Mouse (Mus musculus) c-Kit-negative CD71-positive TER-119-positive erythroid progenitor cells, embryonic 14.5 days (primary cell): ENCODE results near the gene Slc28a2.
"Not testable (repeated sequence)": the region's sequence is repeated elsewhere in the genome, so short reads cannot be mapped to it uniquely, and the experiment has no call there.

ENCODE experiments used
- DNase-seq: peaks from one replicate; pipeline ENCODE4 v3.0.0-alpha.2; 2013; ENCODE audit warnings: low read depth, low spot score

Gene Slc28a2

GRCm38 (mm10) chr2:122426200-122426599 is at the start of gene Slc28a2:
Gene Slc28a2 (plus strand): TSS chr2:122426477.
- DNase-seq: not testable (repeated sequence)

GRCm38 (mm10) chr2:122377215-122377674 is 49.0 kb upstream of the Slc28a2 start:
- DNase-seq: peak; percentile 94

DNA sequence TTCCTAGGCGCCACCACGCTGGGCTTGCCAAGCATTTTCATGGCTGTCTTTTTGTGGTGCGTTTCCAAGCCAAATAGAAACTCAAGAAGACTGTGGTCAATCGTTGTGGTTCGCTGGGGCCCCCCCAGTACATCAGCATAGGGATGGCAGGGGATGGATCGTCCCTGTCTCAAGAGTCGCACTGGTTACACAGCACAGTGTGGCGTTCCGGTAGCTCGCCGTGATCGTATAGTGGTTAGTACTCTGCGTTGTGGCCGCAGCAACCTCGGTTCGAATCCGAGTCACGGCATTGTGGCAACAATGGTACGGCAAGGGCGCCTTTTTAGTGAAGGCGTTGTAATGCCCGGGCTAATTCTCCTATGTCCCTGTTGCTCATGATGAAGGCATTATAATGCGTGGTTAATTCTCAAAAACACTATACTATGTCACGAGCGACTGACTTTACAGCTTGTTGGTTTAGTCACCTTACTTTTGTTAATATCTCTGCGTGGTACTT is 48.5 kb upstream of the Slc28a2 start:
- DNase-seq: peak; percentile 68

DNA sequence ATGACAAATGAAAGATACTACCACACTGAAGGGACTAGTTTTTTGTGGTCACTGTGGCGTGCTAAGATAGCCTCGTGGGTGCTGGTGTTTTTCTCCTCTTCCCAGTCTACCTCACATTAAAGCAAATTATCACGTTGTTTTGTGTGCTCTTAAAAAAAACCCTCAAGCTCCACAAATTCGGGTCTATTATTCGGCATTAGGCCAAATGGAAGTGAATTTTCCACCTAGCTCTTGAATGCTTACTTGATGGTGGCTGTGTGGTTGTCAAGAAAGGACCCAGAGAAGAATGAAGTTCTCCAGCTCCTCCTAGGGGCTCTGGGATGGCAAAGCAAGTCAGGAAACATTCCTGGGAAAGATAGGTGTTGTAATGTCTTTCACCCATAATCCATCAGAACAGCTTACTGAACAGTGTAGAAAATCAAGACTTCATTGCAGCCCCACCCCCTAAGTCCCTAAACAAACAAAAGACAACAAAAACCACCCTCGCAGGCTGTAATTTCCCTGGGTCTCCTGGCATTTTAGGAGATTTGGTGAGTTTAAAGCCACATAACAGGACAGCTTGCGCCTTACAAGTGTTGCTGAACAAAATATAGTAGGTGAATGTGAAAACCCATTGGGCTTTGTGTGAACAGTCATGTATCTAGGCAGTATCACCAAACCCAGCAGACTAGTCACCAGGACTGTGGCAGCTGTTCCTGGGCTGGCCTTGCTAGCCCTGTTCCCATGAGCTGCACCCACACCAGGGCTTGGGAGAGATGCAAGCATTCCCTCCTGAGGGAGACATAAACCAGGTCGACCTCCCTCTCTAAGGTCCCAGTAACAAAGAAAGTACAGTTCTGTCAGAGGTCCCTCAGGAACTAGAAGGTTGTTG is 47.6 kb upstream of the Slc28a2 start:
- no peak for DNase-seq

- no peak for DNase-seq
These were observed 47.0 kb upstream of the Slc28a2 start for GRCm38 (mm10) chr2:122379292-122379650.

DNA sequence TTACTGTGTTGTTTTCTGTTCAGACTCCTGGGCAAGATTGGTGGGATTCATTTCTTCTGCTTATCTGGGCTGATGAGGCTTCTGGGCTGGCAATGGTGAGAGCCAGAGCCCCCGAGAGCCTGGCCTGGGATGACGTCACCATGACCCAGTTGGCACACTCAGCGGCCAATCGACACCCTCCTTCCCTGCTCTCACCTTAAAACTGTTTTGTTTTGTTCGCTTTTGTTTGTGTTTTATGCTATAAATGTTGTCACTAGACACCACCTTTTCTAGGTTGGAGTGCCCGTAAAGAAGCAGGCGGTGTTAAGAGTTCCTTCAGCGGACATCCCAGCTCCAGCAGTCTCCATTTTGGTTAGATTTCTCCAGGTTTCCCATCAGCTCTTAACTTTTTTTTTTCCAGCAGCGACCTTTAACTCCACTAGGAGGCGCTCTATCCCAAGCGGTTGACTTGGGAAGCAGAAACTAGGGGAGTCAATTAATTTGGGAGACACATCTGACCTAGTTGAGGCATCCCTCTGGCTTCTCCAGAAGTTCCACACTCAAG is 45.4 kb upstream of the Slc28a2 start:
- DNase-seq: no peak

DNA sequence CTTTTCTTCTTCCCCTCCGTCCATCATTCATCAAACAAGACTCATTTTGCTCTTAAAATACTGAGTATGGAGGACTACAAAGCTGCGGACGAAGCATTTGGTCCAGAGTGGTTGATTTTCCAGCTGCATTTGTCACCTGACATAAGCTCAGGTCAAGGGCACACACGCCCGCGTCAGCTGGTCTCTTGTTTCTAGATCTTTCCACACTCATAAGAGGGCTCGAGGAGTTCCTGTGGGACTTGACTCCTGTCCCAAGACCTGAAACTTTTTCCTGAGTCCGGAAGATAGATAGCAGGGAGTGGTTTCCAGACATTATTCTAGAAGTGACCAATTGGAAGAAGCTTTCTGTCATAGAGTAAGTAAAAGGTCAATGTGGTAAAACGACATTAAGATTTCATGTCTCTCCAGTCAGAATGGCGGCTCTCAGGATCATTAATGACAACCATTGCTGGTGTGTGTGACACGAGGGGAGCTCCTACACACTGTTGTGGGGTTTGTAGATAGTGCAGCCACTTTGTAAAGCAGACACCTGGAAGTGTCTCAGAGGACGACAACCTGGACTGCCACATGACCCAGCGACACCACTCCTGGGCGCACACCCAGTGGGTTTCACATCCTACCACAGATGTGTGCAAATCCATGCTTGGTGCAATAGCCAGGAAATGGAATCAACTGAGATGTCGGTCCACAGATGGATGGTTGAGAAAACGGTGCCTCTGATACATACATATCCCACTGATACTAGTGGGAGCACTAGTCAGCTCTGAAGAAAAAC is 44.8 kb upstream of the Slc28a2 start:
- no peak for DNase-seq

GRCm38 (mm10) chr2:122382121-122382520 is 44.2 kb upstream of the Slc28a2 start:
- DNase-seq: no peak

DNA sequence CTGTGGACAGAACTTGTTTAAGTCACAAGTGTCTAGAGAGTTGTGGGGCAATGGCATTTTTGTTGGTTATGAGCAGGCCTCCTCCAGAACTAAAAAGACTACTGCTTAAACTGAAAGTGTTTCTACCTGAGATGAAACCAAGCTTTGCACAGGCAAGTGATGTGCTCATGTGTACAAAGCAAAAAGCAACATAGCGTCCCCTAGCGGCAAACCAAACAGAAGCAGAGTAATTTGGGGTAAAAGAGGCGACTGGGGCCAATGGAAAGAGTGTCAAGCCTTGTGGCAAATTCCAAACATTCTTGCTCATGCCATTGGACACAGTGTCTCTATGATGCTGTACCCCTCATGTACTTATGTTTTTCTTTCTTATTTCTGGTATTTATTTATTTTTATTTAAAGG is 41.2 kb upstream of the Slc28a2 start:
- no peak for DNase-seq

DNA sequence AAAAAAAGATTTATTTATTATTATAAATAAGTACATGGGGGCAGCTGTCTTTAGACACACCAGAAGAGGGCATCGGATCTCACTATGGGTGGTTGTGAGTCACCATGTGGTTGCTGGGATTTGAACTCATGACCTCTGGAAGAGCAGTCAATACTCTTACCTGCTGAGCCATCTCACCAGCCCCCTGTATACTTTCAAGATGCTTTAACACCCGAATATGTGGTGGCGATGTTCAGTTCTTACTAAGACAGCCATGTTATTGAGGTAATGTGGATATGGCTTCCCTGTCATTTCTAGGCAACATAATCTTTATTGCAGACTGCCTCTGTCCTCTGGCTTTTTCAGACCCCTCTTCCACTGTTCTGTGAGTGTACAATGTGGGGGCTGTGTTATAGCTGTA is 39.1 kb upstream of the Slc28a2 start:
- not testable (repeated sequence) for DNase-seq

GRCm38 (mm10) chr2:122396150-122396549 is 30.1 kb upstream of the Slc28a2 start:
- no peak for DNase-seq

DNA sequence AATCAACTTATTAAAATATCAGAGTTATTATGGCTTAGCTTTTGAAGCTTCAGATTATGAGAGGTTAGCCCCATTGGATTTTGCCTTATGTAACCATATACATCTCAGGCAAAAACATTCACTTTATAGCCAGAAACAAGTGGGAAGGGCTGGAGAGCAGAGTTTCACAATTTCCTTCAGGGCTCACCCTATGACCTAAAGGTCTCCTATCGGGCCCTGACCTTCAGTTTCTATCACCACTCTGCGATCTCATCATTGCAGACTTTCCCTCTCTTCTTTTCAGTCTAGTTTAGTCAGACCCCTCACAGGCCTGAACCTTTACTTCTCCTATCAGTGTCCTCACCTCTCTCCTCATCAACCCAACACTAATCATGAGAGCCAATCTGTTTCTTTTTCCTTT is 18.7 kb upstream of the Slc28a2 start:
- no peak for DNase-seq

DNA sequence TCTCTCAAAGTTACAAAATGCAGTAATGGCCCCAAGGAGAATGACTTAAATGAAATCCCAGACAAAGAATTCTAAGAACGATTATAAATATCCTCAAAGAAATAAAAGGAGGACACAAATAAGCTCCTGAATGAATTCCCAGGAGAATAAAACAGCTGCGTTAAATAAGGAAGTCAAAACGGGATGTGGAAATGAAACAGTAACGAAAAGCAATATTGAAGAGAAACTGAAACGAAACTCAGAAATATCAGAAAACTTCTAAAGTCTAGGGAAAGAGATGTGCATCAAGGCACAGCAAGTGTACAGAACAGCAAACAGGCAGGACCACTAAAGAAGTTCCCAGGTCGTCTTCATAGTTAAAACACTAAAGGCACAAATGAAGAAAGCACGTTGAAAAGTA is 17.3 kb upstream of the Slc28a2 start:
- no peak for DNase-seq

DNA sequence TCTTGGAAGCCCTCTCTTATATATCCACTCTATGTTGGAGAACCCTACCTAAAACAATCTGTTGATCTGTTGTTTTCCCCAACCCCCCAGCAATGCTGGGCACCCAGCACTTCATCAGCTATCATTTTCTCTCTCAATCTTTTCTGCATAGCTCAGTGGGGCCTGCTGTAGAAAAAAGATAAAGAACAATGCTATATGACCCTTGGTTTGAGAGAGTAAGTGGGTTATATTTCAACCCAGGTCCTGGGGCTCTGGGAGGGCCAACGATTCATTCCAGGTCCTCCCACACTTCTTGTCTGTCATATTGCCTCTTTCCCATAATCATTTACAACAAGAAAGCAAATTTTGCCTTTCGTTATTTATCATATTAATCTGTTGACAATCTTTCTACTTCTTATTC is 368 bp downstream of the Slc28a2 start:
- not testable (repeated sequence) for DNase-seq

DNA sequence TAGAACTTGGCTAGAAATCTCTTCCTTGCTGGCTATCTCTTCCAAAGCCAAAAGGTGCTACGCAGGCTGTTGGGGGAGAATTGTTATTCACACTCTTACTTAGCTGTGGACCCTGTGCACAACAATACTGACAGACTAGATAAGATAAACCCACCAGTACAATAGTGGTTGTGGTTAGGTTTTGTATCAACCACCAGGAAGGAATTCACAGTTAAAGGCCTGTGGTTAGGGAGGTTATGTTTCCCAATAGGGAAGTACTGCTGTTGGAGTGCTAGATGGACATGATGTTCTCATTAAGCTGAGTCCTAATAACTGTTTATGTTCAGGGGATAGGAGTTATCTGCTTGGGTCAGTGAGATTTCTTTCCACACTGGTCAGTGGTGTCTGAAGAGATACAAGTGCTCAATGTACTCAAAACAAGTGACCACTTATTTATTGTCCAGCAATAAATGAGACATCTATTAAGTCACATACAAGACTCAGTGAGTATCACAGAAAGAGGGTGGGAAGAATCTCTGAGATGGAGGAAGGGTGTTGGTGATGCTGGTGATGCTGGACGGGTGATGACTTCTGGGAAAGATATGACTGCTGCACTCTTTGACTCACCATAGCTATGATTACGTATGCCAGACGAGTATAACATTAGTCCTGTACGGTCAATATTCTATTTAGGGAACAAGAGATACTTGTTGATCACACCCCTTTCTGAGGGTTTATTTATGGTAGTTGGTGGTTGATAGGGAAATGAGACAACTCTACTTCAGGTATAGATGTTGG is 12.6 kb downstream of the Slc28a2 start:
- DNase-seq: not testable (repeated sequence)

DNA sequence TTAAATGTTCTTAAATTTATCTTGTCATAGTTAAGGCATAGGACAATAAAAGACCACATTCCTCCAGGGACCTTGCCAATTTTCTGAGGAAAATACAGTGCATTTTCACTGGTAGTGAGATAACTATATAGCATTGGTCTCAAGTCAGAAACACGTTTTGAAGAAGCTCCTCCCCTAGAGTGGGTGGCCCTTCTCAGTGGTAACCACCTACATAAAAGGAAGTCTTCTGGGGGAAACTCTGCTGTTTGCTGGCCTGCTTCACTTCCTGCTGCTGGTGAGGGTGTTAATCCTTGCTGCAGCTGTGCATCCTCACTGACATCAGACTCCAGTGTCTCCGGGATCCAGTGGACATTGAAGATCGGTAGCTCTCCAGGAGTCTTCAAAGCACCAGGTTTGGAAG is 14.2 kb downstream of the Slc28a2 start:
- not testable (repeated sequence) for DNase-seq

DNA sequence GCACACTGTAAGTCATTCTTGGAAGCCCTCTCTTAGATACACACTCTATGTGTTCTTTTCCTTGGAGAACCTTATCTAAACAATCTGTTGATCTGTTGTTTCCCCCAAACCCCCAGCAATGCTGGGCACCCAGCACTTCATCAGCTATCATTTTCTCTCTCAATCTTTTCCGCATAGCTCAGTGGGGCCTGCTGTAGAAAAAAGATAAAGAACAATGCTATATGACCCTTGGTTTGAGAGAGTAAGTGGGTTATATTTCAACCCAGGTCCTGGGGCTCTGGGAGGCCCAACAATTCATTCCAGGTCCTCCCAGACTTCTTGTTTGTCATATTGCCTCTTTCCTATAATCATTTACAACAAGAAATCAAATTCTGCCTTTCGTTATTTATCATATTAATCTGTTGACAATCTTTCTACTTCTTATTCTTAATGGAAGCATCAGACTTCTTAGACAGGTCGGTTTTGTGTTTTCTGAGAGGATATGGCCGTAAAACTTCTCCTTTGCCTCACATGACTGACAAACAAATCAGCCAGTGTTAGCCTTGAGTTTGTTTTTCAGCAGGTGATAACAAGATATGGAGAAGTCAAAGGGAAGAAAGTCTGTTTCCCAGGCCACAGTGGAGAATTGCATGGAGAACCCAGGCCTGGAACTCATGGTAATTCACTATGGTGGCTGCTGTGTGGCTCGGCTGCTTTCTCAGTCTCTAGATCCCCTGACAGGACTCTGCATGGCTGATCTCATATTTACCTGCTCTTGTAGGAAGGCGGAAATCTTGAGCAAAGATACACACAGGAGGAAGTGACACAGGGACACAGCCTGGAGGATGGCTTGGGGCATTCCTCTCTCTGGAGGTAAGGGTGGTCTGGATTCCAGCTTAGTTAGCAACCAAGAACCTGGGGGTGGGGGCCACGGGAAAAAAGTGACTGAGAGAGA is 15.0 kb downstream of the Slc28a2 start:
- DNase-seq: no peak

DNA sequence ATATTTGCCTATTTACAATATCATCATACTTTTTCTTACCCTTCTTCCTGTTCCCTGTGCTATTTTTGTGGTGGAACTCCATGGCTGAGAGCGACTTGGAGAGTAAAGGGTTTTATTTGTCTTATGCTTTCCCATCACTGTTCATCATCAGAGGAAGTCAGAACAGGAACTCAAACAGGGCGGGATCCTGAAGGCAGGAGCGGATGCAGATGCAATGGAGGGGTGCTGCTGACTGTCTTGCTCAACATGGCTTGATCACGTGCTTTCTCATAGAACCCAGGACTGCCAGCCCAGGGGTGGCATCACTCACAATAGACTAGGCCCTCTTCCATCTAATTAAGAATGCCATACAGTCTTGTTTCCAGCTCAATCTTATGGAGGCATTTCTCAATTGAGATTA is 24.1 kb downstream of the Slc28a2 start:
- no peak for DNase-seq

DNA sequence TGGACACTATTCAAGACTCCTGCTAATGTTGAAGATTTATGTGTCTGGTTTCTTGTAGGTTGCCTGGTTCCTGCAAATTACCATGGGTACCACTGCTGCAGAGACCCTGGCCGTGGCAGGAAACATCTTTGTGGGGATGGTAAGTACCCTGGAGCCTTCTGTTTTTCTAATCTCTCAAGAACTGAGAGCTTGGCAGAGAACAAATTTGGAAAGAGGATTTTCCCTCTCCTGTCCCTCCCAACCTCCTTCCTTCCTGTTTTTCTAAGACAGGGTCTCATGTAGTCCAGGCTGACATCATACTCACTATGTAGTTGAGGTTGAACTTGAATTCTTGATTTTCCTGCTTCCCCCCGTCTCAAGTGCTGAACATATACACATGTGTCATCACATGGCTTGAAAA is 26.1 kb downstream of the Slc28a2 start:
- no peak for DNase-seq

GRCm38 (mm10) chr2:122466901-122467300 is 40.6 kb downstream of the Slc28a2 start:
- DNase-seq: no peak
